Mouse (Mus musculus): ENCODE measurements around the gene Ubl3. TPM values are rescaled to one million over a fixed set of nuclear protein-coding genes. Genes with fewer than 3 reads are reported as not detected.
A peak's percentile ranks its signal among the peaks of the same experiment; 100 is the strongest.

Ubl3 gene
- polyA plus RNA-seq, 1 experiment from 2014 or later: 86.3 TPM

- 0 out of 2 replicates have a peak, but pooled peaks cover 7% of the 10 kb centered on the region for H3K9me3 ChIP-seq (ENCODE audit: low read depth, low read length)
- H3K4me3 ChIP-seq (ENCODE audit: low read depth, low read length): no peak overlapping the region
- no peaks in the 10 kb centered on the region for H3K36me3 ChIP-seq (ENCODE audit: insufficient read depth)
- no peaks in the 10 kb centered on the region for H3K4me1 ChIP-seq (ENCODE audit: insufficient read depth)
- no peak overlapping the region for H3K9ac ChIP-seq
- WGBS: 80% methylated on average over 6 of the region's 6 CpGs
- H3K27me3 ChIP-seq (ENCODE audit: insufficient read depth, low read length): no peaks in the 10 kb centered on the region
- no peak for DNase-seq
- TF ChIP-seq CTCF (IDR thresholded peaks at IDR 0.05; ENCODE audit: low read depth): no peak
- no peak overlapping the region for H3K27ac ChIP-seq (ENCODE audit: low read depth)
- ATAC-seq (ENCODE audit: insufficient read depth): no peak
- H3K4me2 ChIP-seq: no peak overlapping the region
Measured at GRCm38 (mm10) chr5:148495991-148496390, 56.6 kb downstream of the Ubl3 start.

GRCm38 (mm10) chr5:148495173-148495572 is 57.4 kb downstream of the Ubl3 start:
- DNase-seq (peak; percentile 70), ATAC-seq (ENCODE audit: insufficient read depth) (peak; percentile 89)
- no peak for TF ChIP-seq CTCF (IDR thresholded peaks at IDR 0.05; ENCODE audit: low read depth)
- Histone ChIP-seq H3K4me1 (ENCODE audit: insufficient read depth) (no peaks in the 10 kb centered on the region), H3K36me3 (ENCODE audit: insufficient read depth) (no peaks in the 10 kb centered on the region), H3K27me3 (ENCODE audit: insufficient read depth, low read length) (no peaks in the 10 kb centered on the region), H3K9me3 (ENCODE audit: low read depth, low read length) (0 out of 2 replicates have a peak, but pooled peaks cover 7% of the 10 kb centered on the region), H3K27ac (ENCODE audit: low read depth) (no peak overlapping the region), H3K4me3 (ENCODE audit: low read depth, low read length) (no peak overlapping the region), H3K9ac (no peak overlapping the region), H3K4me2 (peak overlapping the region; percentile 33)
- 18% methylated on average over 10 of the region's 10 CpGs for WGBS

- no peak for TF ChIP-seq CTCF (IDR thresholded peaks at IDR 0.05; ENCODE audit: low read depth)
- Histone ChIP-seq H3K27me3 (ENCODE audit: insufficient read depth, low read length) (no peaks in the 10 kb centered on the region), H3K9ac (no peak overlapping the region), H3K36me3 (ENCODE audit: insufficient read depth) (no peaks in the 10 kb centered on the region), H3K9me3 (ENCODE audit: low read depth, low read length) (0 out of 2 replicates have a peak, but pooled peaks cover 7% of the 10 kb centered on the region), H3K4me1 (ENCODE audit: insufficient read depth) (peaks cover under 1% of the 10 kb centered on the region; the same call in 1 of the 2 replicates), H3K27ac (ENCODE audit: low read depth) (no peak overlapping the region), H3K4me3 (ENCODE audit: low read depth, low read length) (no peak overlapping the region), H3K4me2 (no peak overlapping the region)
- DNase-seq (no peak), ATAC-seq (ENCODE audit: insufficient read depth) (no peak)
- 88% methylated on average over 5 of the region's 5 CpGs for WGBS
Measured at GRCm38 (mm10) chr5:148494249-148494648, 58.3 kb downstream of the Ubl3 start.

- Histone ChIP-seq H3K4me1 (ENCODE audit: insufficient read depth) (peaks cover 4% of the 10 kb centered on the region; the same call in 1 of the 2 replicates), H3K4me3 (ENCODE audit: low read depth, low read length) (no peak overlapping the region), H3K9me3 (ENCODE audit: low read depth, low read length) (0 out of 2 replicates have a peak, but pooled peaks cover 7% of the 10 kb centered on the region), H3K9ac (no peak overlapping the region), H3K36me3 (ENCODE audit: insufficient read depth) (no peaks in the 10 kb centered on the region), H3K27me3 (ENCODE audit: insufficient read depth, low read length) (no peaks in the 10 kb centered on the region), H3K4me2 (no peak overlapping the region), H3K27ac (ENCODE audit: low read depth) (no peak overlapping the region)
- no peak for ATAC-seq (ENCODE audit: insufficient read depth)
- TF ChIP-seq CTCF (IDR thresholded peaks at IDR 0.05; ENCODE audit: low read depth): no peak
- 93% methylated on average over 4 of the region's 4 CpGs for WGBS
- DNase-seq: no peak
Measured at GRCm38 (mm10) chr5:148493025-148493424, 59.6 kb downstream of the Ubl3 start.

GRCm38 (mm10) chr5:148490391-148490790 is 62.2 kb downstream of the Ubl3 start:
- H3K9ac ChIP-seq: no peak overlapping the region
- no peaks in the 10 kb centered on the region for H3K27me3 ChIP-seq (ENCODE audit: insufficient read depth, low read length)
- no peak overlapping the region for H3K4me3 ChIP-seq (ENCODE audit: low read depth, low read length)
- no peak for DNase-seq
- TF ChIP-seq CTCF (IDR thresholded peaks at IDR 0.05; ENCODE audit: low read depth): no peak
- H3K4me1 ChIP-seq (ENCODE audit: insufficient read depth): peaks cover 4% of the 10 kb centered on the region; the same call in 1 of the 2 replicates
- ATAC-seq (ENCODE audit: insufficient read depth): no peak
- no peaks in the 10 kb centered on the region for H3K9me3 ChIP-seq (ENCODE audit: low read depth, low read length)
- WGBS: 55% methylated on average over 3 of the region's 3 CpGs
- H3K36me3 ChIP-seq (ENCODE audit: insufficient read depth): no peaks in the 10 kb centered on the region
- no peak overlapping the region for H3K27ac ChIP-seq (ENCODE audit: low read depth)
- no peak overlapping the region for H3K4me2 ChIP-seq

- Histone ChIP-seq H3K9ac (no peak overlapping the region), H3K36me3 (ENCODE audit: insufficient read depth) (no peaks in the 10 kb centered on the region), H3K4me1 (ENCODE audit: insufficient read depth) (peaks cover 4% of the 10 kb centered on the region; the same call in 1 of the 2 replicates), H3K4me2 (no peak overlapping the region; the same call in 1 of the 2 replicates), H3K27me3 (ENCODE audit: insufficient read depth, low read length) (no peaks in the 10 kb centered on the region), H3K9me3 (ENCODE audit: low read depth, low read length) (no peaks in the 10 kb centered on the region), H3K27ac (ENCODE audit: low read depth) (no peak overlapping the region), H3K4me3 (ENCODE audit: low read depth, low read length) (no peak overlapping the region)
- peak; percentile 74; the same call in 1 of the 2 replicates for ATAC-seq (ENCODE audit: insufficient read depth)
- 31% methylated on average over 10 of the region's 10 CpGs for WGBS
- DNase-seq: peak; percentile 84
- TF ChIP-seq CTCF (IDR thresholded peaks at IDR 0.05; ENCODE audit: low read depth): no peak
Measured at GRCm38 (mm10) chr5:148489724-148490193, 62.8 kb downstream of the Ubl3 start.

- Histone ChIP-seq H3K4me2 (peak overlapping the region; percentile 18; the same call in 1 of the 2 replicates), H3K27me3 (ENCODE audit: insufficient read depth, low read length) (no peaks in the 10 kb centered on the region), H3K4me1 (ENCODE audit: insufficient read depth) (peaks cover 4% of the 10 kb centered on the region; the same call in 1 of the 2 replicates), H3K9me3 (ENCODE audit: low read depth, low read length) (no peaks in the 10 kb centered on the region), H3K27ac (ENCODE audit: low read depth) (no peak overlapping the region), H3K9ac (no peak overlapping the region), H3K36me3 (ENCODE audit: insufficient read depth) (no peaks in the 10 kb centered on the region), H3K4me3 (ENCODE audit: low read depth, low read length) (no peak overlapping the region)
- peak; percentile 15; the same call in 1 of the 2 replicates for ATAC-seq (ENCODE audit: insufficient read depth)
- no peak for DNase-seq
- TF ChIP-seq CTCF (IDR thresholded peaks at IDR 0.05; ENCODE audit: low read depth): no peak
- 65% methylated on average over 13 of the region's 13 CpGs for WGBS
Measured at GRCm38 (mm10) chr5:148488891-148489723, 63.5 kb downstream of the Ubl3 start.

Data from lung, embryonic 14.5 days (tissue).